Mouse (Mus musculus) cerebellum, adult 11 months (tissue): ENCODE measurements at regions not wholly inside any gene's neighbourhood (a gene's known extent, or its start where the extent isn't known, plus 50 kb on each side); places are given as distances from the start of the nearest gene placed in this dataset.

Source experiments
- DNase-seq: peaks from one replicate; pipeline ENCODE4 v3.0.0; 2022

DNA sequence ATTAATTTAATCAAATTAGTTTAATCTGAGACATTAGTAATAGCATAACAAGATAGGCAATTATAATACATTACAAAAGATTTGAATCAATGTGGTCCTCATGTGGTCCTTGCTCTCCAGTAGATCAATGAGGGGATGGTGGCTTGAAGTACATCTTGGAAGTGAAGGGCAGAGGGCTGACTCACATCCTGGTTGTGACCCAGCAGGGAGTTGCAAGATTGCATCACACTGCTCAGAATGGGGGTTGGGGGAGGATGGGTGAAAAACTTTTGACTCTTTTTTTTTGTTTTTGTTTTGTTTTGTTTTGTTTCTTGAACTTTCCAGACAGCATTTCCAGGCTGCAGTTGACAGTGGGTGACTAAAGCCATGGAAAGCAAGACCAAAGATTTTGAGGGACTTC lies 191.1 kb upstream of the Dio3 start:
- no peak for DNase-seq

DNA sequence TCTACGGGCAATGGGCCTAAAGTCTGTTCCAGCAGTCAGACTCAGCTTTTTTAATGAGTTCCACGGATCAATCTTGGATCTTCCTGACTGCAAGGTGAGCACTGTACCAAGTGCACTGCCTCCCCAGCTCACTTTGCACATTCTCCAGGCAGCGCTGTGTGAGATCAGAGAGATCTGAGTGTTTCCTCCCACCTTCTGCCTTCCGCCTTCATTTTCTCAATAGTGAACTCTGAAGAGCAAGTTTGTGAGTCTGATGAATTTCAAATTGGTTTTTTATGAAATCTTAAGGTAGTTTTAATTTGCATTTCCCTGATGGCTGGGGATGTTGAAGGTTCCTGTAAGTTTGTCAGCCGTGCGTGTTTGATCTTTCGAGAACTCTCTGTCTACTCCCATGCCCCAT lies 176.7 kb upstream of the Dio3 start:
- no peak for DNase-seq

DNA sequence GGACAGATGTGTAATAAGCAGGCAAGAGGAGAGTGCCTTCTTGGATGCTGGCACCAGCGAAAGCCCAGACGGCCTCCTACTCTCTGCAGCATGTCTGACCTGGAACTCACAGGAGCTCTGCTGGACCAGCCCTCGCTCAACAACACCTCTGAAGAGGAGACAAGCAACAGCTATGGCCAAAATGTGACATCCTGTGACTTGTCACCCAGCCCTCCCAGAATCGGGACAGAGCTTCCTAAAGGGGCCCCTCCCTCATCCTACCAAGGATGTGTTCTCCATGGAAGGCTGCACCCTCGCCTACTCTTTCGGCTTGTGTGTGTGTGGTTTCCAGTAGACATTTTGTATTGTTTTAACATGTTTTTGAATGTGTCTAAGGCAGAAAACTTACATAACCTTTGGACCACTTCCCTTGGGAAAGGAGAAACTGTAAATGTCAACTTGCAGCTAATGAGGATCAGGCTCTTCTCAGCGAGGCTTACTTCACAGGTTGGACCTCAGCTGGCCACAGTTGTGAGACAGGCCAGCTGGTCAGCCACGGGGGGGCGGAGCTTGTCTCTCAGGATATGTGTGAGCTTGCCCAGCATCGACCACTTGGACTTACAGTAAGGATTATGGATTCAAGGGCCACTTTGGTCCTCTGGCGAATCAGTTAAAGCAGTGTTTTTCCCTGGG lies 166.7 kb upstream of the Dio3 start:
- DNase-seq = no peak

DNA sequence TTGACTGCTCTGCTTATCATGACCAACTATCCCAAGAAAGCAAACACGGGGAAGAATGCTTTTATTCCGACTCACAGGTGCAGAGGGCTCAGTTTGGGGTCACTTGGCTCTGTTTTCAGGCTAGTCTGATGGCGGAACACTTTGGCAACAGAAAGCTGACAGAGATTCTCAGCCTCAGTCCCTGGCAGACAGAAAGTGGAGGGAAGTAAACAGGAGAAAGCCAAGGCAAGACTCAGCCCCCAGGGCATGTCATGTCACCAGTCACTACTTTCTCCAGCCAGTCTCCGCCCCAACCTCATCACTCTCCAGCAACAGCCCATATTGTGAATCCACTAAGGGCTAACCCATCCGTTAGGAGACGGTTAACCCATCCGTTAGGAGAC lies 166.2 kb upstream of the Dio3 start:
- no peak for DNase-seq

DNA sequence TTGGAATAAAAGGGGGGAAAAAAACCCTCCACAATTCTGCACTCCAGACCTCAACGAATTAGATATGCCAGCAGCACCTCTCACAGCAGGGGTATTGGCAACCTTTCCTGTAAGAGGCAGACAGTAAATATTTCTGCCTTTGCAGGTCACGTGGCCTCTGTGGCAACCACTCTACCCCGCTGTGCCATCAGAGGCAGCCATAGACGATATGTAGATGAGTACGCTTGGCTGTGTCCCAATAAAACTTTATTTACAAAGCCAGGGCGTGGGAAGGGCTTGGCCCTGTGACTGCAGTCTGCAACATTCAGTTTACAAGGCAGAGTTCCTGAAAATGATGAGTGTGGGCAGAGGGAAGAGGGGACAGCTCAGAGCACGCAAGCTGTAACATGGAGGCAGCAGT lies 158.7 kb upstream of the Dio3 start:
- no peak for DNase-seq

DNA sequence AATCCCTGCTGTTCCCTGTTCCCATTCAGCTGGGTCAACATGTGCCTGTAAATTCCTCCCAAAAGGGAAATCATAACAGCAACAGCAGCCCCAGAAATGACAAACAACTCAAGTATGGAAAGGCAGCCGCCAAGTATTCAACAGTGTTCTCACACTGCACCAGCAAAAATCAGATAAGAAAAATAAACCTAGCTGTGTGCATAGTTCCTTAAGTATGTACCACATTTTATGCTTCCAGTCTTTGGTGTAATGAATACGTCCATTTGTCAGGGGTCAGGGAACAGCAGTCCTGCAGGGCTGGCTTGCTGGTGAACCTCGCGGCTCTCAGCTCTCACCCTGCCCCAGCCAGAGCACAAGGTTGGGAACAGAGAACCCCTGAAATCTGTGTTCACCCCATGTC lies 155.9 kb upstream of the Dio3 start:
- no peak for DNase-seq

DNA sequence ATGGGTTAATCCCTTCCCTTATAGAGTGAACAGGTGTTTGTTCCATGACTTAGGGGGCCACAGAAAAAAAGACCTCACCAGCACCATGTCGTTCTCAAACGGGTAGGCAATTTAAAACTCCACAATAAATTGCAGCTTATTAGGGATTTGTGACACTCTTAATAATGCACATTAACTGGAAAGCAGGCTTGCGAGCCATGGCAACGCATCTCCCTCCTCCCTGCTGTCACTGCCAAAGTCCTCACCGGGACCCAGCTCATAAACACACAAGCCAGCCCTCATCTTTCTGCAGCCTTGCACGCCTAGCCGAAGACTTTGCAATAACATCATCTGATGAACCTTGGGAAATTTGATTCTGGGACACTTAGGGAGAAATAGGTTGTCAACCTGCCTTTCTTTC lies 152.3 kb upstream of the Dio3 start:
- no peak for DNase-seq

DNA sequence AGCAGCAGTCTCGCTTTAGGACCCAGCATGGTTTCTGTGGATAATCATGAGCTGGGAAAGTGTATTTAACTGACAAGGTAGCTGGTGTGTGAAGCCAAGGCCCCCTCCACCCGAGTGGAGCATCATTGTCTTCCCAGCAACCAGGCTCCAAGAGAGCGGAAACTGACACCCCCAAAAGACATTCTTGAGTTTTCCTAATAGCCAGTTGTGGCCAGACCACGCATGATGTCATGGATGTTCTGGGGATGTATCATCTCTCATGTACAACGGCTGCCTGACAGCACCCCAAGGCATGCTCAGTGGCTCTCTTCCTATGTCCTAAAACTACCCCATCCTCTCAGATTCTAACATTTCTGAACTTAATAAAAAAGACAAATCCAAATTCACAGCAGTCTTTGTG lies 133.5 kb upstream of the Dio3 start:
- no peak for DNase-seq

DNA sequence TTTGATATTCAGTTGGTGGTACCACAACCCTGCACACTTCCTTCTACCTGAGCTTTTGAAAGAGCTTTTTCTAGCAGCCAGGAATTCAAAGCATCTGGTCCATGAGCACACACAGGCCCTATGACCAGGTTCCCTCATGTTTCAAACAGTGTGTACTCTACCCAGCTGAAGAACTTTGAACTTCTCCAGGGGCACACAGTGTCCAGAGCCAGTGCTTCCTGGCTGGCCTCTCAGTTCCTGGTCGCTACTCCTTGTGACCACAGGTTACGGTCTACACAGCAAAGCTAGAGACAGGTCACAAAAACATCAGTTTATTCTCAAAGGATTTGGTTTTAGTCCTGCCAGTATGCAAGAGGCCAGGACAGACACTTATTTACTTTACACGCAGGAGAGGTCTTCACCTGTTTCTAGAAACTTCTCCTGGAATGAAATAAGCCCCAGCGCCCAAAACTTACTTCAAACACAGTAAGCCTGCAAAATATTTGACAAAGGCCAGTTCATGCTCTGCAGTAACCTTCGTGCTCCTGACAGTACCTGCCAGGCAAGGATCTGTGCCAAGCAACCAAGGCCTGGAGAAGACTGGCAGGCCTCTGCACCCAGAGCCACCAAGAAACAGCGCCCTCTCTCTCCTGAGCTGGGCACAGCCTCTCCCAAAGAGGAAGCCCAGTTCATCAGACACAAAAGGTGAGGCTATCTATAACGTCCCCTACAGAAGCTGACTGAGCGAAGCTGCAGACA lies 124.5 kb upstream of the Dio3 start:
- no peak for DNase-seq

DNA sequence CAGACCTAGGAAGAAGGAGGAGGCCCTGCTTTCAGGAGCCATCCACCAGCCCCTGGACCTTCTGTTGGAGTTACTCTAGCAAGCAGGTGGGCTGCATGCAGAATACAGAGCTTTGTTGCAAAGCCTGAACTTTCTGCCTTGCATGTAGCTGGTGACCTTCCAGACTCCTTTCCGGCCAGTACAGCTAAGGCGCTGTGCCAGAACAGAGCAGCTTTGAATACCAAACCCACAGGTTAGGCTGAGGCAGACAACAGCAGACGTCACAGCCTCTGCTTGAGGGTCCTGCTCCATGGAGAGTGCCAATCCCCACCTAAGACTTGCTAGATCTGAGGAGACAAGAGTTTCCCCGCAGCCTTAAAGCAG lies 123.9 kb upstream of the Dio3 start:
- DNase-seq = no peak

DNA sequence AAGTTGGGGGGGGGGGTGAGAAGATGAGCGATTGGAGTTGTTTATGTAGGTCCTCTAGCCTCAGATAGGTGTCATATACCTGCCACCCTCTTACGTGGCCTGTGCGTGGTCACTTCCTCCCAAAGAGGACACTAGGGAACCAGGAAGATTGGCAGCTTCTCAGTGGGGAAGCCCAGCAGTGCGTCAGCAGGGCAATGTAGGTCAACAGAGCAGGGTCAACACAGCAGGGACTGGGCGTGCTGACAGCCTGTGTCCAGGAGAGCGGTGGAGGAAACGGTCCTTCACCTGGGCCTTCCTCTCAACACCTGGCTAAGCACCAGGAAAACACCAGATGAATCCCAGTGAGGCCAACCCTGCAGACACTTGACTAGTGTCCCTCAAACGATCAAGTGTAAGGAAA lies 122.4 kb upstream of the Dio3 start:
- no peak for DNase-seq

DNA sequence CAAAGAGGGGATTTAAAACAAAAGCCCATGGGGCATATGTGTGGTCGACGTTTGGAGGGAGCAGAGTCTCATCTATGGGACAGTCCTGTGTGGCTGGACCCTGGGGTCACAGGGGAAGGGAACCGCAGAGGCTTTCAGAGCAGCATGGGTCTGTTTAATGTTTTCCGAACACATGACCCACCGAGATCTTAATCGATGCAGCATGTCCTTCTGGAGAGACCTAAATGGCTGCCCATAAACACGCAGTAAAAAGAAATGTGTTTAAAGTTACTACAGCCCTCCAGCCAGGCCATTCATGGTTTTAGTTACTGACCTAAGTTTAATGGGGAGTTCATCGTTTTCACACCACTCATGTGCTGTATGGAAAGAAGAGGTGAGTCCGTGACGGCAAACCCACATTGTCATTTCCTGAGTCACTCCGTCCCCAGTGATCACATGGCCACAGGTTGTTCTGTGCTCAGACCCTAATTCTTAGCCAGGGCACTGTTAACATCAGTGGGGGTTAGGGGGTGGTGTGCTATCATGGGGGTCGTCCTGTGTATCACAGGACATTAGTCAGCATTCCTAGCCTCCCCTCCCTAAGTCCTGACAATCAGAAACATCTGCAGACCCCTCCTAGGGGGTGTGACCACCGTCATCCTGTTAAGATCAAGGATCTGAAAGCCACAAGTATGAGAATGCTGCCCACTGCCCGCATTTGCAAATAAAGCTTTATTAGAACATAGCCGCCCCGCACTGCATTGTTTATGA lies 120.7 kb upstream of the Dio3 start:
- DNase-seq = no peak

DNA sequence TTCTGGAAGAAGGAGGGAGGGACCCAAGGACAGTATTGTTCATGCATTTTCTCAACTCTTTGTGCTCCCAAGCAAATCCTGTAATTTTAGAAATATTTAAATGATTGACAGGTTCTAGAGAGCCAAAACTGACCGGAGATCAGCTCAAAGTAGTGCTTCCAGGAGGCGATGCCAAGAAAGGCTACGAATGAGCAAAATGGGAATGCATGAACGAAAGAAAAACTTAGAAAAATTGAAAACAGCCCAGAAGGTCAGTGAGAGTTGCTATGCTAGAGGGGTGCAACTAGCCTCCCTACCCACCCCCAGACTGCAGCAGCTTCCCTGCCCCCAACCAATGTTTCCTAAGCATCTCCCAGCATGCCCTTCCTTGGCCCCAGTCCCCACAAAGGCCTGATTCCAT lies 117.6 kb upstream of the Dio3 start:
- DNase-seq = no peak

DNA sequence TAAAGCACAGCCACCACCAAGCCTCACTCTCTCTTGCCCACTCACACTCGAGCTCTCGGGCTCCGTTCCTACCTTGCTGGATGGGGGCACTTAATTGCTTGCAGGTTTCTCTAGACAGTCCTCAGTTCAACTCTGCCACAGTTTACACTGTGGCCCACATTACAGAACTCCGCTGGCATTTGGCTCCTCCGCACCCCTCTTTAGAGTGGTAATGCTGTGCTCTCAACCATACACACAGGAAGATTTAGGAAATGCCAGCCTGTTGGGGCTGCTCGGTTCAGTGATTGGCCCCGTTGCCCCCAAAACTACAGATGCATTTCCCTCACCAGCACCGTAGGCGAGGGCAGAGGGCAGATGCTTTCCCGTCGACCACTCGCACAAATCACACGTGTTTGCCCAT lies 113.4 kb upstream of the Dio3 start:
- DNase-seq = no peak

DNA sequence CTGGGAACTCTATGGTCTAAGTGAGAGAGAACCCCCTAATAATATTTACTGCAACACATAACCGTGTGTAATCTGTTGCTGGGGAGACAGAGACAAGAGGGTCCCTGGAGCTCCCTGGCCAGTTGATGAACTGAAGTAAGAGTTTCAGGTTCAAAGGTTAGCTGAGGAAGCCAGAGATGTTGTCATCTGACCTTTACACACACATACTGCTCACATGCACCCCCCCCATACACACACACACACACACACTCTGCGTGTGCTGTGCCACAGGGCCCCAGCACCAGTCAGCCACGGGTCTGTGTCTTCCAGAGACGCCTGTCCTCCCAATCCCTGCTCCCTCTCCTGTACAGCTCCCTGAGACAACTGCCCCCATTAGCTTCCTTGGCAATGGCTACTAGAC lies 110.5 kb upstream of the Dio3 start:
- DNase-seq = no peak

DNA sequence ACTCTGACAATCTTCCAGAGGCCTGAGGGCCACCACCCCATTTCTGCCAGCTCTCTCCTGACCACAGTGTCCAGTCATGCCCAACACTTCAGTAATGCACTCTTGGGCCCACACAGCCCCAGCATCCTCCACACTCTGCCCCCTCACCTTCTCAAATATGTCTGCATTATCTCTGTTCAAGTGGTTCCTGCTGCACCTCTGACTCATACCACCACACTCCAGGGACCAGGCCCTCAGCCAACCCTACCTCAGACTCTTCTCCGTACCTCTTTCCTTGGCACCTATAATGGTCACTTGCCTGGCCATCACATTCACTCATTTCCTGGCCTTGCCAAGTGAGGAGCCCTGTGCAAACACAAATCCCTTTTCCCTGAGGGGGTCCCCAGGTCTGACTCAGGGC lies 109.6 kb upstream of the Dio3 start:
- no peak for DNase-seq

DNA sequence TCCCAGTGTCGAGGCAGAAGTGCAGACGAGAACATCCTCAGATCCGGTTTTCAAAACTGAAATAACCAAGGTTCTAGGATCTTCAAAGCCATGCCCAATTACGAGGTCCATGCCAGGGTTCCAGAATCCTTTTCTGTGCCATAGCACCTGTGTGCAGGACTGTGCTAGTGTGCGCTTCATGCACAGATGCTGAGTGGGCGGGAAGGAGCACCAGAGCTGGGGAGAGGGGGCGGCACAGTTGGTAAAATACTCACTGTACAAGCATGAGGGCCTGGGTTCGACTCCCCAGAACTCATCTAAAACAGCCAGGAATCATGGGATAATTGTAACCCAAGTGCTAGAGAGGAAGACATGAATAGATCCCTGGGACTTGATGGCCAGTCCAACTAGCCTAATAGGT lies 108.4 kb upstream of the Dio3 start:
- DNase-seq = no peak

DNA sequence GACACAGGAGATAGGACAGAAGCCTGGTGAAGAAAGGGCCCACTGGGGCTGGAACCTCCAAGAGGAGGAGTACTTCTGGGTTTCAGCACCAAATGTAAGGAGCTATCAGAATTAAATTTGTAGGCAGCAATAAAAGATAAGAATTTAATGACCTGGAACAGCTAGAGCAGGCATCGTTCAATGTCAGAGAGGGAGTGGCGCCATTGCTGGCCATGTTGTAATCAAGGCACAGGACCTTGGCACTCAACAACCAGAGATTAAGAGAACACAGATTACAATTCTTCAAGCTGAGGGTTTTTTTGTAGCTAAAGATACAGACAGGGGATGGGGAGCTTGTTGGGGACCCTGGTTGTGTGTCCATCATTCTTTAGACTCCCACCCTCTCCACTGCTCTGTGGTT lies 101.0 kb upstream of the Dio3 start:
- DNase-seq = no peak

DNA sequence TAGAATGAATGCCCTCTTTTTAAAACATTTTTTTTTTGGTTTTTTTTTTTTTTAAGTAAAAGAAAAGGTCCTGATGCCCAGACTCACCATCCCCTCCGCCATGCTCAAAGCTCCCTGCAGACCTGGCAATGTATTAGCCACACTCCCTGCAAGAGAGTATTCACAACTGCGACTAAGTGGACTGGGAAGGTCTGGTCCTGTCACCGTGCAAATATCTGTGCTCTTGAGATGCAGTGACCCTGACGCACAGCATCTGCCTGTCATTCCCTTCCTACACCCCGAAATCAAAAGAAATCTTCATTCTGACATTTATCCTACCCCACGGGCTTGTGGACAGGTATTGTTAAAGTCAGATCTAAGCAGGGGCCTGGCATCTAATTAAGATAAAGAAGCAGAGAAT lies 95.4 kb upstream of the Dio3 start:
- DNase-seq = no peak

DNA sequence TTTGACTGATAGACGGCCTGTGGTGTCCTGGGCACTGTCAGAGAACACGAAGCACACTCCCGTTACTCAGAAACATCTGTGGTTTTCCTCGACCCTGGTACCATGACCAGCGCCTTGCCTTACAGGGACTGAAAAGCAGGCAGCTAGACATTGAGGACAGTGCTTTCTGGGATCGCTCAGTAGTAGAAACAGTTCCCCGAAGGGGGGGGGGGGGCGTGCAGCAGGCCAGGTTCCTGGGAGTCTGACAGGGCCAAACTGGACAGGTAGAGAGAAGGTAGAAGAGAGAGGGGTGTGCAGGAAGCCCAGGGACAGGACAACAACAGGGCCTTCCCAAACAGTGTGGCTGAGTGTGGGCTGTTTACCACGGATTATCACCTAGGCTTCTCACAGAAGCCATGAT lies 93.5 kb upstream of the Dio3 start:
- DNase-seq = no peak

DNA sequence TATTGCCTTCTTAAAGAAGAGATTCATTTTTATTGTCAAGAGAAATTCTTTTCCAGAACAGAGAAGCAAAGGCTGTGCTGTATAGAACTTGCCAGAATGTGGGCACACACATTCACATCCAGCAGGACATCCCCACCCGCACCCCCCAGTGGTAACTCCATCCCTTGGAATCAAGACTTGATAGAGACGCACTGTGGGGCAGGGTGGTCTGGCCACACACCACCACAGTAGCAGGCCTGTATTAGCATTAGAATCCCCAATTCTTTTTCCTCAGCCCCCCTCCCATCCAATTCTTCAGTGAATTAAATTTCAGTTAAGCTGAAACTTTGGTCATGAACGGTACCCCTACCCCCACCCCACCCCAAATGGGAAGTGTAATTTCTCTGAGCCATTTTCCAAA lies 92.5 kb upstream of the Dio3 start:
- no peak for DNase-seq

DNA sequence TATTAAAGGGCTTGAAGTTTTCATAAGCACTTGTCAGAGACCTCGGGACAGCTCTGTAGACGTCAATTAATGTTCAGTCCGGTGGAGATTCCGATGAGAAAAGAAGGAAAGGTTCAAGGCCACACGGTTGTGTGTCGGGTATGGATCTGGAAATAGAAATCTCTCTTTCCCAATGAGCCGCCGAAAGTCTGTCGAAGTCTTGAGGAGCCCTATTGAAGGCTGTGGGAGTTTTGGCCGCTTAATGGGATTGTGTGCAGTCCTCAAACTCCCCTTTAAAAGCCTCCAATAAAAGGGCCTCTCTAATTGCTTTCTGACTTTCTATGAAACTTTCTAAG lies 92.0 kb upstream of the Dio3 start:
- DNase-seq = no peak

DNA sequence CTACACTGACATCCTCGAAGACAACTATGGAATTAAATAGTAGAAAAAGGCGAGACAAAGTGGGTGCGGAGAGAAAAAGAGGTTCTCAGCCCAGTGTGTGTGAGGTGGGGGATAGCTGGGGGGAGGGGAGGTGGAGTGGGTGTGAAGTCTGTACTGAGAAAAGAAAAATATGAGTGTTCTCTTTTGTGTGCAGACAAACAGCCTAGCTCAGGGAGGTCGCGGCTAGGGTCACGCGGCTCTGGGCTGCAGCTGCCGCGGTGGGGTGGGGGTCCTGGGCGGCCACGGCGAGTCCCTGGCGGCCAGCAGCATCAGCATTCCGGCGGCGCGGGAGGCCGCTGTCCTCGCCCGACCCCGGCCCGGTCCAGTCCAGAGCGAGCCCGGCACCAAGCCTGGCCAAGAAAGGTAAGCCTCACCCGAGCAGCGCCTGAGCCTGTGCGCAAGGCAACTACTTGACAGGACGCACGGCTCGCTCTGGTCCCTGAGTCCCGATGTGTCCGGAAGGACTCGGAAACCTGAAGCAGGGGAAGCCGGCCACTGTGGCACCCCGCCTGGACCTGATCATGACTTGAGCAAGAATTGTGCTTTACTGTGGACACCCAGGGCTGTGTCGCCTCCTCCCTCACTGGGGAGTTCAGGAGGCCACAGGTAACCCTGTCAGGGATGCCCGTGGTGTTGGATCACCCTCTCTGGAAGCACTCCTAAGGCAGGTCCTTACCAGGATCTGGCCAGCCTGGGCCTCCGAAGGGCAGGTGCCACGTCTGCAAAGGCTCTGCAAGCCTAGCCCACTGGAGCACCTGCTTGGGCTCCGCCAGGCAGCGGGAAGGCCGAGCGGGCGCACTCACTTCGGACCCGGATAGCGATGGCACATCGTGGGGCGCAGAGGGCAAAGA lies 91.4 kb upstream of the Dio3 start:
- DNase-seq = no peak
